Mouse (Mus musculus) c-Kit-negative CD71-positive TER-119-positive erythroid progenitor cells, embryonic 14.5 days (primary cell): ENCODE results near the gene Stag3.
A peak's percentile ranks its signal among the peaks of the same experiment; 100 is the strongest.

Experiments used
- DNase-seq: peaks from one replicate; pipeline ENCODE4 v3.0.0-alpha.2; 2013; ENCODE audit warnings: low read depth, low spot score

Stag3 gene

DNA sequence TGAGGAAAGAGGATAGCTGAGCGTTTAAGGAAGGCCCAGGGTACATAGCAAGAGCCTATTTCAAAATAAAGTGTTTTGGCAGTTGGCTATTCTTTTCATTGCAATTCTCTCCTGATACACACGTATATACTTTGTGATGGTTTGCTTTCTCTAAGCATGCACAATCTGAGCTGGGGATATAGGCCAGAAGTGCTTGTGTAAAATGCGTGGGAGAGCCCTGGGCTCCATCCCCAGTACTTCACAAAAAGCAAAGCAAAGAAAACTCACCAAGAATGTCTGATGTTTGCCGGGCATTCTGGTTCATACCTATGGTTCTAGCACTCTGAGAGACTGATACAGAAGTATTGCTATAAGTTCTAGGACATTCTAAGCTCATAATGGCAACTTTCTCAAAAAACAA is 11.1 kb upstream of the Stag3 start:
- no peak for DNase-seq

DNA sequence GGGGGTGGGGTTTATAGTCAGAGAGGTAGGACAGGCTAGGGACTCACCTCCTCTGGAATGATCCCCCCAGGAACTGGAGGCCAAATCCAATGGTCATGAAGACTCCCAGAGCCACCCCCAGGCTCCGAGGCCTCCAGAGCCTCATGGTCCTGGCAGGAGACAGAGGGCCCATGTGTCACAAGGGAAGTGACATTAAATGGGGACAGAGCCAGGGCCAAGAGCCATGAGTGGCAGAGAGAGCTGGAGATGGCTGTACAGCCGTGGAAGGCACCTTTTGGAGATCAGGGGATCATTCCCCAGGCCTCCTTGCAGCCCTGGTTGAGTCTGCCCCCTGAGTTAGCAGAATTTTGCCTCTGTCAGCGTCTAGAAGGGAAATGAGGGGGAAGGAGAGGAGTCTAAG is 8.8 kb upstream of the Stag3 start:
- DNase-seq = no peak

DNA sequence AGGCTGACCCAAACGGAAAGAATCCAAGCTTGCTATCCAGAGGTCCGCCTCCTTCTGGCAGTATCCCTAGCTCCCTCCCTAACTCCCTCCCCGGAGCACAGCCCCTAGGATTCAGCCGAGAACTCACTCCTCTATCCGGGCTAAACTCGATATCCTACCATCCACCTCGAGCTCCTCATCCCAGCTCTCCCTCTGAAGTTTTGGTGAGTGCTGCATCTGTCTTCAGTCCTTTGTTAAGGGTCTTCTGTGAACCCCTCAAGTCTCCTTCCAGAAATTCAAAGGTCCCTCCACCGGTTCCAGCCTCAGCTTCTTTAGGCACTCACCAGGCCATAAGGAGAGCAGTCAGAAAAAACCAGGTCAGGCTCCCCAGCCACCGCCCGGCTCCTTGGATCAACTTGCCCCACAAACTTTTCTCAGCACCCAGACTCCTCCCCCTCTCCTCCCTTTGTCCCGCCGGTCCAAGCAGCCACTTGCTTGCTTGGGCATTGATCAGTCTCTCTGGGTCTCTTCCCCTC is 7.6 kb upstream of the Stag3 start, which contains the start of gene Gal3st4:
Gene Gal3st4, minus strand, starts transcription at position 432 of the 515 bp plus-strand sequence.
- DNase-seq = no peak

GRCm38 (mm10) chr5:138274186-138274585 is 5.9 kb upstream of the Stag3 start:
- no peak for DNase-seq

DNA sequence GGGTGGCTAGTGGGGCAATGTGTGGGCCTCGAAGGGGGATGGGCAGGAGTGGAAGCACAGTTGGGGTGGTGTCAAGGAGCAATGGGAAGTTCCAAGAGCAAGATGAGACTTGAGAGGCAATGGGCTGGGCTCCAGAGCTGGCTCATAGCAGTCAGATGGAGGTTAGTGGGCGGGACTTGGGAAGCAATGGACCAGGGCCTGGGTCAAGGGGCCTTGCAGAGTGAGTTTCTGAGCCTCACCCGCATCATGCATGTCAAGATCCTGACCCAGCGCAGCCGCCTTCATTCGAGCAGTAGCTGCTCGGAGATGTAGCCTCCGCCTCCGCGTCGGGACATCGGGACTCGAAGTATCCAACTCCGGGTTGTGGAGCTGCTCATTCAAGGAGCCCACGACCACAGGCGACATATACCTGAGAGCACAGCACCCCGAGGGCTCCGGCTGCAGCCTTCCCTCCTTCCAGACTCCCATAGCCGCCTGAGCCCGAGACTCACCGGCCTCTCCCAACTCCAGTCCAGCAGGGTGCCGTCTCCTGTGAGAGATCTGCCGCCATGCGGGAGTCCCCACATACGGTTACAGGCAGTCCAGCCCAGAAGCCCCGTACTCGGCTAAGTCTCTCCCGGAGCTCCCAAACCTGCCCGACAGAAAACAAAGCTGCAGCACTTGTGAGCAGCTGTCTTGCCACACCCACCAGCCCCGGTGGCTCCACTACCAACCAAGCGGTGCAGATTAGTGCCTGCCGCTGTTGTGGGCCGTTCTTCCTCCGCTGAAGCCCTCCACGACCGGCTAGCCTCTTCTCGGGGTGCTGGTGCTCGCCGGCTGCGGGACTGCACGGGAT is 4.6 kb upstream of the Stag3 start:
- no peak for DNase-seq

GRCm38 (mm10) chr5:138277994-138278393 is 2.0 kb upstream of the Stag3 start:
- no peak for DNase-seq

DNA sequence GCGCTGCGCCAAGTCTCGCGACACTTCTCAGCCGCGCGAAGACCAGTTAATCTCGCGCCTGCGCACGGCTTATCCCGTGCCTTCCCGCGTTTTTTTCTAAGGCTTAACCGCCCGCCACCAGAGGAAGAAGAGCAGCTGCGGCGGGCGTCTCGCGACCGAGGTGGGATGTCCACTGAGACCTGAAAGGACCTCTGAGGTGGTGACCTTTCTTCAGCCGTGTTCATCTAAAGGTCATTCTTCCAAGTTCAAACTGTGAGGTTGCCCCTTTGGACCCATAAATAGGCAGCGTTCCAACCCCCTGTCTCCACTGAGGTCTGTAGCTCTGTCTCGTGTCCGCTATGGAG is 357 bp downstream of the Stag3 start:
- DNase-seq = no peak

GRCm38 (mm10) chr5:138280829-138281228 is 789 bp downstream of the Stag3 start:
- DNase-seq = no peak

DNA sequence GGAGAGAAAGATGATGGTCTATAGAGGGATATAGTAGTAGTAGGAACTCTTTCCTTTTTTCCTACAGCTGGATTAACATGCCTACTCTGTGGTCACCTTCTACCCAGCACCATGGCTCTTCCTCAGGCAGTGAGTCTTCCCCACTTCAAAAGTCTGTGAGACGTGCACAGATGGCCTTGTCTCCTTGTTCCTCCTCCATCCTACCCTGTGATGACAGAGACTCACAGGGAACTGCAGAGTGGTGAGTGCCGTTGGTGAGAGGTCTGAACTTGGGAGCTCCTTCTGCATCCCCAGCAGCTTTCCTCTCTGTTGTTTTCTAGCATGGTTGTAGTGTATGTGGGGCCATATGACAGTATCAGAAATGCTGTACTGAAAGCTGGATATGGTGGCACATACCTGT is 1.8 kb downstream of the Stag3 start:
- no peak for DNase-seq

DNA sequence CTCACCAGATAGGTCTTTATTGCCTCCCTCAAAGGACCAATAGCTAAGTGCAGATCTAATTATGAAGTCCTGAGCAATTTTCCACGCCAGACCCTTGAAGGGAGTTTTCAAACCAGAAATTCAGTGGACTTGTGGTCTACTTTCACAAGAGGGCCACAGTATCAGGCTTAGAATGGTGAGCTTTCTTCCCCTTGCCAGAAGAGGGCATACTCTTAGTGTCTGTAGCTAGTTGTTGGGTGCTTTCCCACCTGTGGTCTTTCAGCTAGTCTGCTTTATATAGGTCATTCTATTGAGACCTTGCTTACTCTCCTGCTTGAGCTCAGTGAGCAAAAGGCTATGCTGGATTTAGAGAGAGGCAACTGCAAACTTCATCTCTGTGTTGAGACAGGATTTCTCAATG is 3.5 kb downstream of the Stag3 start:
- DNase-seq = no peak

GRCm38 (mm10) chr5:138287861-138288260 is 7.8 kb downstream of the Stag3 start:
- DNase-seq = peak; percentile 33

DNA sequence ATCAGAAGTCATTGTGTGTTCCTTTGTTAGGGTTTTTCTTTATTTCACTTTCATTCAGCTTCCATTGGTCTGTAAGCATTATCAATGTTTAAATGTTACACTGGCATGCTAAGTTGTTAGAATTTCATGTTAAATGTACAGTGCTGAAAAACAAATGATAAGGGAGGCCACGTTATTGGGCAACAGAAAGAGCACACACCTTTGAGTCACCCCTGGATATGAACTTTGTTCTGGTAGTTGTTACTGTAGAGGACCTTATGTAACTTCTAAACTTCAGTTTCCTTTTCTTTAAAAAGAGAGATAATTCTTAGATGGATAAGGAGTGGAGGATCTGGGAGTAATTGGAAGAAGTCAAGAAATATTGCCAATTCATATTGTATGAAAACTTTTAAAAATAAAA is 11.6 kb downstream of the Stag3 start:
- no peak for DNase-seq

- no peak for DNase-seq
These were observed 14.1 kb downstream of the Stag3 start for GRCm38 (mm10) chr5:138294158-138294557.

DNA sequence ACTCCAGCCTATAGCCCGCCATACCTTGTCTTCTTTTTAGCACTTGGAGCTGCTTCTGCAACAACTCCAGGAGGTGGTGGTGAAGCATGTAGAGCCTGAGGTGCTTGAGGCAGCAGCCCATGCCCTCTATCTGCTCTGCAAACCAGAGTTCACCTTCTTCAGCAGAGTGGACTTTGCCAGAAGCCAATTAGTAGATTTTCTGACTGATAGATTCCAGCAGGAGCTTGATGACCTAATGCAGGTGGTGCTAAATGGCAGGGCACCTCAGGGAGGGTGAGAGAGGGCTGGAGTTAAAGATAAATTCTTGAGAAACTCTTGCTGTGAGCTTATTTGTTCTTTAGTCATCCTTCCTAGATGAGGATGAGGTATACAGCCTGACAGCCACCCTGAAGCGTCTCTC is 19.6 kb downstream of the Stag3 start:
- no peak for DNase-seq

DNA sequence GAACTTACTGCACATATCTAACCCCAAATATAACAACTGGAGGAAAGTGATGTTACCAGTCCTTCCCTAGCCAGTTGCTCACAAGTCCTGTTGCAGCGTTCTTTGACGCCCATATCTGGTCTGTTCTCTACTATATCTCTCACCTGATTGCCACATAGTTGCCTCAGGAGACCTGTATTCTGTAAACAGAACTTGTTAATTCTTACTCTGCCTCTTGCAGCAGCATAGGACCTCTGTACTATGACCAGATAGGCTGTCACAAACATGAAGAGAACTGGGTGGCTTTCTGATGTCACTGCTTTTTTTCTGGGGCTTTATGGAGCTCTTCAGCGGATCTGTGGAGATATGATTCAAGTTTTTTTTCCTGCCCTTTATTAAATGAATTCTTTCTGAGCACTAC is 32.8 kb downstream of the Stag3 start:
- no peak for DNase-seq

- no peak for DNase-seq
These were observed 61.6 kb downstream of the Stag3 start, which contains the start of gene Pvrig for GRCm38 (mm10) chr5:138341661-138342060. TSS of gene Pvrig (plus strand) at chr5:138341961.

GRCm38 (mm10) chr5:138343216-138343615 is 63.2 kb downstream of the Stag3 start:
- no peak for DNase-seq
